Mouse (Mus musculus): ENCODE measurements around the gene Oat.

The Oat gene

GRCm38 (mm10) chr7:132589610-132590009 is 13.4 kb upstream of the Oat start:
- DNase-seq: no peak

GRCm38 (mm10) chr7:132587167-132587566 is 11.0 kb upstream of the Oat start:
- DNase-seq: no peak

GRCm38 (mm10) chr7:132585695-132586491 is 9.7 kb upstream of the Oat start:
- no peak for DNase-seq

- no peak for DNase-seq
Measured at GRCm38 (mm10) chr7:132581441-132581840, 5.2 kb upstream of the Oat start.

- no peak for DNase-seq
Measured at GRCm38 (mm10) chr7:132580511-132580910, 4.3 kb upstream of the Oat start.

- DNase-seq: no peak
Measured at GRCm38 (mm10) chr7:132576891-132577290, 693 bp upstream of the Oat start.

- peak; percentile 85 for DNase-seq
Measured at GRCm38 (mm10) chr7:132575623-132576022, 575 bp downstream of the Oat start.

- no peak for DNase-seq
Measured at GRCm38 (mm10) chr7:132574646-132575045, 1.6 kb downstream of the Oat start.

- no peak for DNase-seq
Measured at GRCm38 (mm10) chr7:132573205-132573604, 3.0 kb downstream of the Oat start.

- no peak for DNase-seq
Measured at GRCm38 (mm10) chr7:132572738-132573137, 3.5 kb downstream of the Oat start.

GRCm38 (mm10) chr7:132571481-132571880 is 4.7 kb downstream of the Oat start:
- no peak for DNase-seq

- DNase-seq: no peak
Measured at GRCm38 (mm10) chr7:132570071-132570470, 6.1 kb downstream of the Oat start.

GRCm38 (mm10) chr7:132568817-132569216 is 7.4 kb downstream of the Oat start:
- peak; percentile 67 for DNase-seq

- no peak for DNase-seq
Measured at GRCm38 (mm10) chr7:132565831-132566230, 10.4 kb downstream of the Oat start.

GRCm38 (mm10) chr7:132559138-132559766 is 16.9 kb downstream of the Oat start:
- no peak for DNase-seq

GRCm38 (mm10) chr7:132558141-132558736 is 18.0 kb downstream of the Oat start:
- DNase-seq: peak; percentile 9

GRCm38 (mm10) chr7:132556575-132556974 is 19.6 kb downstream of the Oat start:
- DNase-seq: no peak

GRCm38 (mm10) chr7:132555911-132556310 is 20.3 kb downstream of the Oat start:
- no peak for DNase-seq

GRCm38 (mm10) chr7:132554091-132554490 is 22.1 kb downstream of the Oat start:
- no peak for DNase-seq

GRCm38 (mm10) chr7:132551351-132552126 is 24.7 kb downstream of the Oat start:
- DNase-seq: peak; percentile 97

GRCm38 (mm10) chr7:132547126-132547525 is 29.1 kb downstream of the Oat start:
- DNase-seq: no peak

GRCm38 (mm10) chr7:132542427-132542826 is 33.8 kb downstream of the Oat start:
- DNase-seq: no peak

- DNase-seq: no peak
Measured at GRCm38 (mm10) chr7:132541566-132541965, 34.6 kb downstream of the Oat start.
